Mouse (Mus musculus): Measurements from ENCODE around the gene Tmtc3. TPM values are rescaled to one million over a fixed set of nuclear protein-coding genes. Genes with fewer than 3 reads are reported as not detected.

The Tmtc3 gene
- polyA plus RNA-seq, 1 experiment from 2014 or later: 21.5 TPM

Other genes starting within 250 kb of the Tmtc3 start
- not detected in 2 replicates for gene Gm4301, start 151.7 kb downstream of the Tmtc3 start, polyA plus RNA-seq (2014; fragmentation: Nextera tagmentation; extraction: Ambion mirVana)
- not detected in 2 replicates for gene Gm4302, start 146.5 kb downstream of the Tmtc3 start, polyA plus RNA-seq (2014; fragmentation: Nextera tagmentation; extraction: Ambion mirVana)
- not detected in 2 replicates for gene Gm4303, start 141.4 kb downstream of the Tmtc3 start, polyA plus RNA-seq (2014; fragmentation: Nextera tagmentation; extraction: Ambion mirVana)
- gene Gm4305, start 136.3 kb downstream of the Tmtc3 start, polyA plus RNA-seq (2014; fragmentation: Nextera tagmentation; extraction: Ambion mirVana): not detected in 2 replicates
- gene Gm4307, start 126.0 kb downstream of the Tmtc3 start, polyA plus RNA-seq (2014; fragmentation: Nextera tagmentation; extraction: Ambion mirVana): not detected in 2 replicates
- gene Gm4312, start 104.8 kb downstream of the Tmtc3 start, polyA plus RNA-seq (2014; fragmentation: Nextera tagmentation; extraction: Ambion mirVana): not detected in 2 replicates
- 2.4 and 4.2 TPM in 2 replicates for gene Cep290, start 208 bp upstream of the Tmtc3 start, polyA plus RNA-seq (2014; fragmentation: Nextera tagmentation; extraction: Ambion mirVana)
- 5.8 and 9.7 TPM in 2 replicates for gene 4930430F08Rik, start 103.1 kb upstream of the Tmtc3 start, polyA plus RNA-seq (2014; fragmentation: Nextera tagmentation; extraction: Ambion mirVana)
- not detected in 2 replicates for gene 1700017N19Rik, start 103.1 kb upstream of the Tmtc3 start, polyA plus RNA-seq (2014; fragmentation: Nextera tagmentation; extraction: Ambion mirVana)

All from heart, embryonic 14.5 days (tissue).